Mouse (Mus musculus): ENCODE measurements around the gene Wdr34. TPM values are rescaled to one million over a fixed set of nuclear protein-coding genes. Genes with fewer than 3 reads are reported as not detected.

The Wdr34 gene
- total RNA-seq (2021), result 1 to 10 TPM; 3.2 to 3.3 TPM
- long read RNA-seq, experiment 1, transcript Wdr34-201 (9 exons, 1,814 nt), result major isoform, 6 of 8 reads
- long read RNA-seq, experiment 1, partial matches to known transcripts, result 0 of 8 reads
- long read RNA-seq, experiment 1, other reads (novel, unspliced or antisense), result 2 of 8 reads
- long read RNA-seq, experiment 2, transcript Wdr34-201 (9 exons, 1,814 nt), result major isoform, 11 of 12 reads
- long read RNA-seq, experiment 2, partial matches to known transcripts, result 1 of 12 reads
- long read RNA-seq, experiment 2, other reads (novel, unspliced or antisense), result 0 of 12 reads

DNA sequence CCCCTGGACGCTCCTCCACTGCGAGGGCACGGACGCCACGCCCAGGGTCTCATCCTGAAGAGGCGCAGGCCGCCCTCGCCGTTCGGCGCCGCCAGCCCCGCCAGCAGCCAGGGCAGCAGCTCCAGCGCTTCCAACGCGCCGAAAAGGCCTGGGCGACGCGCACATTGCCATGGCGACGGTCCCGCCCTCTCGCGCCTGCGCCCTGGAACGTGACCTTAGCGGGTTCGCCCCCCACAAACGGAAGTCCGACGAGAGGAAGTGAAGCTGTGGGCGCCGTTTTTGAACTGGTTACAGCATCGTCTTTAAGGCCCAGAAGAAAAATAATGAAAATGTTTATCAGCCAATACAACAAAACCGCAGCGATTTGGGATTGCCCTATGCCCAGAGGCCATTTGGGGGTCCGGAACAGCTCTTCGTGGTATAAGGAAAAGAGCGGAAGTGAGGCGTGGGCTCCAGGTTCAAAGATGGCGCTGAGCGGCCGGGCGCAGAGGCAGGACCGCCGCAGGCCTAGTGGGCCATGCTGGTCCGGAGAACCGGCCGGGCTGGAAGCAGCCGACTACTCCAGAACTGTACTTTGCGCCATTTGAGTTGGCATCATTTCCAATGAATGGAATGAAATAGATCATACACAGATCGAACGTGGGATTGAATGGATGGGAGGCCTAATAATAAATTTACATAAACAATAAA, at the start of gene Wdr34:
Gene Wdr34, minus strand, starts transcription at position 183 of the 690 bp plus-strand sequence.
- intact Hi-C loops (cut with DNase I; ENCODE audit: low total_unique reads), result loop anchor here (5.0 kb wide), 1 partner anchor 48 kb away; no protein-coding TSS in a partner anchor
- DNase-seq, result peak; percentile 98

DNA sequence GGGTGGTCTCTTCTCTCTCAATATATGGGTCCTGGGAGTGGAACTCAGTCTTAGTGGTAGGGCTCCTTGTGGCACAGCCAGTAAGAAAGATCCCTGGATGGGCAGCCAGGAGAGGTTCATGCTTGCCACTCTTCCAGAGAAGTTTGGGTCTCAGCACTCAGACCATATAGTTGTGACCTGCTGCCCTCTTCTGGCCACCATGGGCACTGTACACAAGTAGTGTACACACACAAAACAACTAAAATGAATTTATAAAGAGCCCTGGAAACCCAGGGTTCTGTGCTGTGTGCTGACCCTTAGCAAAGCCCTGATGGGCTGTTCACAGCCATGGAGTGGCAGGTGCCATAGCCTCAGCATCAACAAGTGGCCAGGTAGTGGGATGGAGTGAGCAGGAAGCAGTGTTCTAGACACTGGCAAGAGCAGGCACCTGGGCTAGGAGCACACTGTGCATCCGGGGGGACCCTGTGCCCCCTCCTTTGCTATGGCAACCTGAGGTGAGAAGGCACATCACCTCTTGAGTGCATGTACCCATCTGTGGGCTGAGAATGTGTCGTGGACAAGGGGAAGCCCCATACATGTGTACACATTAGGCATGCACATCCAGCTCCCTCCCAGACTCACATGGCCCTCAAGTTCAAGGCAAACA, 47.3 kb upstream of the Wdr34 start:
- peak; percentile 57 for DNase-seq
- intact Hi-C loops (cut with DNase I; ENCODE audit: low total_unique reads), result loop anchor here (5.0 kb wide), 1 partner anchor 49 kb away; the partner anchor contains the start of gene Wdr34

DNA sequence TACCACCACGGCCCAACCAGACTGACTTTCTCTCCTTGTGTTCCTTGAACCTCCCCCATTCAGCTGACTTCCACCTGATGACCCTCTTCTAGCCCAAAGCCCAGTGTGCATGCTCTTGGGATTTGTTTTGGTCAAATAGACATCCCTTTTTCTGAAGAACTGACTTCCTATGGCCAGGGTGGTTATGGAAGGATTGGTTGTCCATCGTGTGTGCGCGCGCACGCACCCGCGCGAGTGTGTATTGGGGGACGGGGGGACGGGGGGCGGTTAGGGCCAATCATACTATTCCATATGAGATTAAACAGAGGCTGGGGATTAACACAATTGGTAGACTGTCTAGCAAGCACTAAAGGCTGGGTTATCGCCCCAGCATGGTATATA, 45.5 kb upstream of the Wdr34 start:
- DNase-seq, result no peak
- intact Hi-C loops (cut with DNase I; ENCODE audit: low total_unique reads), result no loop called here

DNA sequence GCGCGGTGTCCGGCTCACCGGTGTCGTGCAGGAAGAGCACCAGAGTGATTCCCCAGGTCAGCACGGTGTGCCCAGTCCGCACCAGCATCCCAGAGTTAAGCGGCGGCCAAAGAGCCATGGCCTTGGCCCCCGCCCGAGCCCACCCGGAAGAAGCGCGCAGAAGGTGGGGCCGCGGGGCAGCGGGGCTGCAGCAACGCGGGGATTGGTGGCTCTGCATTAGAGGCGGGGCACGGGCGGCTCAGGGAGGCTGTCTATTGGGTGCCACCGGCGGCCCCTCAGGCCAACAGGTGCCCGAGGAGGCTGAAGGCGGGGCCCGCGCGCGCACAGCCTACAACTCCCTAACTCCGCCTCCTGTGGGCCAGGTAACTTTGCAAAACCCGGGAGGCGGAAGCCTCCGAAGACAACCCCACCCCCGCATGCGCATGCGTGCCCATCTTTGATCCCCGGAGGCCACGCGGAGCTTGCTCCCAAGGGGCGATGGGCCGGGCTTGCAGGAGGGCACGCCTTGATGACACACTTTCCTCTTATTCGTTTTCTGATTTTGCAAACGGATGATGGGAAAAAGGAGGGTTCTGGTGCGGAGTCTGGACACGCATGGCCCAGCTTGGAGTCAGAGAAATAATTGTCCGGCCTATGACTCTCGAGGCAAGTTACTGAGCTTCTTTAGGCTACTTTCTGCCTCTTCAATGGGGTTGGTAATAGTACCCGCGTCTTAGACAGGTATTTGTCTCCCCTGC, 45.0 kb upstream of the Wdr34 start, which contains the start of gene Zdhhc12:
Gene Zdhhc12, minus strand, starts transcription at position 178 of the 737 bp plus-strand sequence.
- intact Hi-C loops (cut with DNase I; ENCODE audit: low total_unique reads), result no loop called here
- DNase-seq, result peak; percentile 91

DNA sequence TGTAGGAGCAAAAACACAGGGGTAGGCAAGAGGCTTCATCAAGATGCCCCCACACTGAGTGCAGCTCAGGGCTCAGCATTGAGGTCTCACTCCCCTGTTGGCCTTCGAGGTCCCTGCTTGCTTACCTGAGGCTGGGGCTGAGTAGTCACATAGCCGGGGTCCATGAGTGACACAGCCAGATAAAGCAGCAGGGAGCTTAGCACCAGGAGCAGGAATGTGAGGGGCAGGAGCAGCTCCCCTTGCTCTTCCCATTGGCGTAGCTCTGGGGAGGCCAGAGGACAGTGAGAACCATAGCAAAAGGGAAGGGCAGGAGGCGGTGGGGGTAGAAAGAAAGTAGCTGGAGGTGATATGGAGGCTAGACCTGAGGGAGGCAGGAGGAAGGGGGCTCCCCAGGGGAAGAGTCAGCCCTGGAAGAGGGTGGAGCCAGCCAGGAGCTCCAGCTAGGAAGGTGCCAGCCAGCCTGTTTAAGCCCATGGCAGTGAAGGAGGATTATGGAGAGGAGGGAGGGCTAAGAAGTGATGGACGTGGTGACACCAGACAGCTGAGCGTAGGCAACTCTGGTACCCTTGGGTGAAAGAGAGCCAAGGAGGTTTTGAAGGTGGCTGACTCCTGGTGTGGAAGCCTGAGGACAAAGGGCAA, 43.7 kb upstream of the Wdr34 start:
- no peak for DNase-seq
- intact Hi-C loops (cut with DNase I; ENCODE audit: low total_unique reads), result no loop called here

DNA sequence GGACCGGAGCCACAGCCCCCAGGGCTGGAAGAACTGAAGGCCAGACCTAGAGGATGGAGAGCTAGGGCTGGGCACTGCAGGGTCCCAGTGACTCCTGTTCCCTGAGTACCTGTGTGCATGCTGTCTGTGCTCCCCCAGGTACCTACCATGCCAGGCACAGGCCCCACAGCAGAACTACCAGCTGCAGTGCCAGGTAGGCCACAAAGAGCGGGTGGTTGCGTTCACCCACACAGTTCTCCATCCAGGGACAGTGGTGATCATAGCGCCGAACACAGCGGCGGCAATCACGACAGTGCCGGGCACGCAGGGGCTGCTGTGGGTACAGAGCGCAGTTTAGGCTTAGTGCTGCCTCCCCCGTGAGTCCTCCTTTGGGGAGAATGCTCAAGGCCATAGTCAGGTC, 42.8 kb upstream of the Wdr34 start:
- no peak for DNase-seq
- intact Hi-C loops (cut with DNase I; ENCODE audit: low total_unique reads), result no loop called here

DNA sequence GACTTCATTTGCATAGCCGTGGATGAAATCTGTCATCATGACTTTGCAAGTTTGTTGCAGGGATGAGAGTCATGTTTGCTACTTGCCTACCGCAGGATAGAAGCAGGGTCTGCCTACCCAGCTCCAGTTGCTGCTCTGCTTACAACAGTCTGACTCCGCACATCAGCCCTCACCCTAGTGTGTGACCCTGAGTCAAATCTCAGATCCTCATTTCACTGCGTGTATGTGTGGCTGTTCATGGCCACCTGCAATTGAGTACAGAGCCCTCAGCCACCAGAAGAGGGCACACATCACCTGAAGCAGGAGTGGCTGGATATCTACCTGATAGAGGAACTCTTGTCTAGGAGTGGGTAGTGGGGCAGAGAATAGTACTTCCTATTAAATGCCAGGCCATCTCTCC, 38.6 kb upstream of the Wdr34 start:
- DNase-seq, result no peak
- intact Hi-C loops (cut with DNase I; ENCODE audit: low total_unique reads), result no loop called here

DNA sequence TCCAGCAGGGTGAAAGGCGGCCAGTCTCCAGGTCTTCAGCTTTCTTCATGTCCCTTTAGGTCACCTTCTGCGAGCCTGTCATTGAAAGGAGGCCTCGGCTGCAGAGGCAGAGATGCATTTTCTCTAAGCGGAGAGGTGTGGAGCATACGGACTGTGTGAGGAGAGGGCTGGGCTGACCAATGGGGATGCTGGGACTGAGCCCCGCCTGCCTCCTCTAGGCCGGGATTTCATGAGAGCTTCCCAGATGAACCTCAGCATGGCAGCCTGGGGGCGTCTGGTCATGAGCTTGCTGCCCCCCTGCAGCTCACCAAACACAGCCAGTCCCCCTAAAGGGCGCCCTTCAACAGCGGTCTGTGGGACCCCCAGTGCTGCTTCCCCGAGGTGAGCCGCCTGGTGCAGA, 36.0 kb upstream of the Wdr34 start:
- intact Hi-C loops (cut with DNase I; ENCODE audit: low total_unique reads), result no loop called here

DNA sequence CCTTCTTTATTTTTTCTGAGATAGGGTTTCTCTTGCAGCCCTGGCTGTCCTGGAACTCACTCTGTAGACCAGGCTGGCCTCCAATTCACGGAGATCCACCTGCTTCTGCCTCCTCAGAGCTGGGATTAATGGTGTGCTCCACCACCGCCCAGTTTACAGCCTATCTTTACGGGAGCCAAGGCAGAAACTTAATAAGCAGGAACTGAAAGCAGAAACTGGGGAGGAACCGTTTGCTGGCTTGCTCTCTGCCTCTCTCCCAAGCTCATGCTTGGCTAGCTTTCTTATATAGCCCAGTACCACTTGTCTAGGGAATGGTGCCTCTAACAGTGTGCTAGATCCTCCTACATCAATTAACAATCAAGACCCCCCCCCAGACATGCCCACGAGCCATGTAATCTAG, 35.4 kb upstream of the Wdr34 start:
- no peak for DNase-seq
- intact Hi-C loops (cut with DNase I; ENCODE audit: low total_unique reads), result no loop called here

More for the DNA sequence above, 36.0 kb upstream of the Wdr34 start:
- DNase-seq, result no peak

DNA sequence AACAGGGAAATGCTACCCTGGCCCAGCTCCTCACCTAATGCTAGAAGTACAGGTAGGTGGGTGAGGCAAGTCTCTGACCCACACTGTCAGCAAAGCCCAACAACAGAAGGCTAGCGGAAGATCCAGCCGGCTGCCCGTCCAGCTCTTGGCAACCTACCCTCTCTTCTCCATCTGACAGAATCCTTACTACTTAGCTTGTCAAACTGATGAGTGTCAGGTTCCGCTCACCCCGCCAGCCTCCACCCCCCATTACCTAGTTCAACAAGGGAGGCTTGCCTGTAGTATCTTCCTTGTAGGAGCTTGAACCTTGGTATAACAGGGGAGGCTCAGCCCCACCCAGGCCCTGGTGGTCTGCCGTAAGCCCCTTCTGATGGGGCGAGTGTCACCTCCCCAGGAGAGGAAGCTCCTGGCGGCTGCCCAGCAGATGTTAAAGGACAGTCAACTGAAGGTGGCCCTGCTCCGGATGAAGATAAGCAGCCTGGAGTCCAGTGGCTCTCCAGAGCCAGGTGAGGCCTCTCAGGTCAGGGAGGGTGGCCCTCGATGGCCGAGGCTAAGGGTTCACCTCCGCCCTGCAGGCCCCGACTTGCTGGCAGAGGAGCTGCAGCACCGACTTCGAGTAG, 31.6 kb upstream of the Wdr34 start:
- intact Hi-C loops (cut with DNase I; ENCODE audit: low total_unique reads), result no loop called here
- no peak for DNase-seq

DNA sequence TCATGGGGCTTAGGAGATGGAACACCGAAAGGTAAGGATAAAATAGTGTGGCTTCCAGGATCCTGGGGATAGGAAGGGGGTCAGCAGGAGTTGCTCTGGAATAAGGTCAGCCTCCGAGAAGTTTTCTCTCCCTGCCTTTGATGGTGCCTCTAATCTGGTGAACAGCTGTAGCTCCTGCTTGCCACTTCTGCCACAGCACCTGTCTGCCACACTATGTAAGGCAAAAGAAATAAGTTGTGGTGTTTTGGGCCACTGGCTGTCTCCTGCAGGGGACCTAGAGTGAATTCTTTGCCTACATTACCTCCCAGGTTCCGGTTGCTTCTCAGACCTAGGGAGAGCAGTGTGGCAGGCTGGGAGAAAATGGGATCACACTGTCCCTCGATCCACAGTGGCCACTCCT, 30.1 kb upstream of the Wdr34 start:
- no peak for DNase-seq
- intact Hi-C loops (cut with DNase I; ENCODE audit: low total_unique reads), result no loop called here

DNA sequence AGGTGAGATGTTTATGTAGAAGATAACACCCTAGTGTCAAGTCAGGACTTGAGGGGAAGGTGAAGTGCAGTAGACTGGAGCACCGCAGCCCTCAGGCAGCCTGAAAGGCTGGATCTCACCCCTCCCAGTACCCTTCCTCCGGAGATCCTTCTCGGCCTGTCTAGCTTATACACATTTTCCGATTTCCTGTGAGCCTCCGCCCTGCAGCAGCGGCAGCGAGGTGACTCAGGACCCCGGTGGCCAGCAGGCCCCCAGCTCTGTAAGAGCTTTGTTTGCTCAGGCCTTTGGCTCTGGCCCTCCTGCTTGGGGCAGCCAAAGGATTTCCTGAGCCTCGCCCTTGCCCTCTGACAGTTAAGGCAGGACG, 29.6 kb upstream of the Wdr34 start:
- intact Hi-C loops (cut with DNase I; ENCODE audit: low total_unique reads), result no loop called here

DNA sequence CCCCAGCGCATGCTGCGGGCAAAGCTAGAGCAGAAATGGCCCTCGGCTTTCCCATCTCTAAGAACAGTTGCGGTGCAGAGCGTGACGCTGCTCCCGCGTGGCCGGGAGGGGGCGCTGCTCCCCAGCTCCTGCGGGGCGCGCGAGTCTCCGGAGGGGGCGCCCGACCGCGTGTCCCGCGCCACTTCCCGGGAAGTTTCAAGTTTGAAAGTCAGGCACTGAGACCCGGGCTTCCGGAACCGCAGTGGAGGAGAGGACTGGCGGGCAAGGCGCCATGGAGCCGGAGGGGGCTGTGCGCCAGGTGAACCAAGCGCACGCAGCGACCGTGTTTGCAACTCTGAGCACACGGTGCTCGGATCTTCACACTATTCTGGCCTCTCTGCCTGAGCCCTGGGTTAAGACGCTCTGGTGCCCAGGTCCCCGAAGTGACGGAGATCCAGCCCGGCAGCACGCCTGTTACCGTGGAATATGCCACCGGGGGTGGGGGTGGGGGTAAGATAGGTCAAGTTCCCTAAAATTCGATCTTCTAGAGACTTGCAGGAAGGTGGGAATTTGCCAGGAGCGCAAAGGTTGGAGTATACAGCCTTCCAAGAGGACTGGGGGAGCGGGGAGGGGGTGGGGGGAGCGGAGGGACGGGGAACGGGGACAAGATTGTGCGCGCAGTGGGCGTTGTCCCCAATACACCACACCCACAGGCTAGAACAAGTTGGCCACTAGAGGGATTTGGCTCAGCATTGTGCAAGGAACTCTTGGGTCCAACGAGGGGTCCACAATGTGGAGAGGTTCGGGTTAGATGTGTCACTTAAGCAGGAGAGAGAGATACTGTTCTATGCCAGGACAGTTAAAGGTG, 29.0 kb upstream of the Wdr34 start, which contains the start of gene Pkn3:
Gene Pkn3, plus strand, starts transcription at position 183 of the 847 bp plus-strand sequence.
- DNase-seq, result peak; percentile 88
- intact Hi-C loops (cut with DNase I; ENCODE audit: low total_unique reads), result no loop called here

More for the DNA sequence above, 29.6 kb upstream of the Wdr34 start:
- no peak for DNase-seq

DNA sequence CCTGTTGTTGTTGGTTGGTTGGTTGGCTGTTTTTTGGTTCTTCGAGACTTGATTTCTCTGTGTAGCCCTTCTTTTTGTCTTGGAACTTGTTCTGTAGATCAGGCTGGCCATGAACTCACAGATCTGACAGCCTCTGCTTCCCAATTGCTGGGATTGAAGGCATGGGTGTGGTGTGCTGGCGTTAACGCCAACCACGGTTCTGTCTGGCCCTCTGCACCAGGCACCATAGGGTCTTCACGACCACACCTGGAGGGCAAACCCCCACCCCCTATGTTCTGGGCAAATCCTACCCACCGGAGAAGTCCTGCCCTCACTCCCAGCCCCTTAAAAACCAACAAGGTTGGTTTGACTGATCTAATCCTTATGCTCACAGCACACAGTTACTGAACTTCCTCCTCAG, 28.3 kb upstream of the Wdr34 start:
- intact Hi-C loops (cut with DNase I; ENCODE audit: low total_unique reads), result no loop called here
- no peak for DNase-seq

DNA sequence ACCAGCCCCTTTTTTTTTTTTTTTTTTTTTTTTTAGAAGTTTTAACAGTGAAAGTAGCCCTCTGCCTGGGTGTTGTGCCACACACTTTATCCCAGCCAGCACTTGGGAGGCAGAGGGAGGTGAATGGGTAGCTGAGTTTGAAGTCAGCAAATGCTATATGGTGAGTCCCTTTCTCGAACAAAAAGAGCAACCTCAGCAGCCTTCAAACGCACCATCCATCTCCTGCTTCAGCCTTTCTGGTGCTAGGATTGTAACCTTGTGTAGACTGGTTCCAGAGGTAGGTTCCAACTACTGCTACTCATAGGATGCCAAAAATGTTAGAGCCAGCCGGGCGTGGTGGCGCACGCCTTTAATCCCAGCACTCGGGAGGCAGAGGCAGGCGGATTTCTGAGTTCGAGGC, 27.8 kb upstream of the Wdr34 start:
- DNase-seq, result no peak
- intact Hi-C loops (cut with DNase I; ENCODE audit: low total_unique reads), result no loop called here

DNA sequence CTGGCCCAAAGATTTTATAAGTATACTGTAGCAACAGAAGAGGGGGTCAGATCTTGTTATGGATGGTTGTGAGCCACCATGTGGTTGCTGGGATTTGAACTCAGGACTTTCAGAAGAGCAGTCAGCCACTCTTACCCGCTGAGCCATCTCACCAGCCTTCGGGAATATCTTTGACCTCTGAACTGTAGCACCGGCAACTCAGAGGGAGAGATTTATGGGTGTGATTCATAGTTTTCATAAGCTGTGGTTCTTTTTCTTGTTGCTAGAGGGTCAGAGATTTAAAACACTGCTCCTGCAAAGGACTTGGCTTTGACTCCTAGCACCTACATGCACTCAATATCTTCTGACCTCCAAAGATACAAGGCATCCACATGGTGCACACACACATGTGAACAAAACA, 26.9 kb upstream of the Wdr34 start:
- intact Hi-C loops (cut with DNase I; ENCODE audit: low total_unique reads), result no loop called here
- DNase-seq, result no peak

DNA sequence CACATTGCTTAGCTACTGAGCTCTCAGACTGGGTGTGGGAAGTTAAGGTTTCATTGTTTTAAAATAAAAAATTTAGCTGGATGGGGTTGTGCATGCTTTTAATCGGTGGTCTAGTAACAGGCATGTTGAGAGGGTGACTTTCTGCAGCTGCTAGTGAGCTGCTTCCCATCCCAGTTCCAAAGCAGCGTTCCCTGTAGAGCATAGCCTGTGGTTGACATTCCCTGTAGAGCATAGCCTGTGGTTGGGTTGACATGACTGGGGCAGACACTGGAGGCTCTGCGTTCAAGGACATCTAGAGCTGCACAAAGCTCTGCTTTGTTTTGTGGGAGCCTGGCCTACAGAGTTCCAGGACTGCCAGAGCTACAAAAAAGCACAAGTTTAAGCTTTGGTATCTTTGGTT, 24.6 kb upstream of the Wdr34 start:
- intact Hi-C loops (cut with DNase I; ENCODE audit: low total_unique reads), result no loop called here
- DNase-seq, result no peak

DNA sequence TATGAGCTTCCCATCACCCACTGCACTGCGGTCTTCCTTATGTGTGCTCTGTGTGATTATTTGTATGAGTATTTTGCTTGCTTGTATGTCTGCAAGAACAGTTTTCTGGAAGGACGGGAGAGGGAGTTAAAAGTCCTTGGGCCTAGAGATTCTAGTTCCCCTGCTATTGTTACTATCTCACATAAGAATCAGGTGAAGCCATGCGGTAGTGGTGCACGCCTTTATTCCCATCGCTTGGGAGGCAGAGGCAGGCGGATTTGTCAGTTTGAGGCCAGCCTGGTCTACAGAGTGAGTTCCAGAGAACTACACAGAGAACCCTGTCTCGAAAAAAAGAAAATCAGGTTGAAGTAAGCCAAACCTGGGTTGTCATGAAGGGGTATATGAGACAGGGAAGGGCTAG, 24.2 kb upstream of the Wdr34 start:
- DNase-seq, result no peak
- intact Hi-C loops (cut with DNase I; ENCODE audit: low total_unique reads), result no loop called here
